Mouse (Mus musculus): ENCODE data around the gene Gab2.

GRCm38 (mm10) chr7:97210064-97210685, 128.8 kb downstream of the Gab2 start:
- no peak for TF ChIP-seq HCFC1 (IDR thresholded peaks at IDR 0.05; ENCODE audit: low read depth, low read length)
- no peak for TF ChIP-seq CTCF (conservative IDR thresholded peaks at IDR 0.05 in 1 of 2, IDR thresholded peaks at IDR 0.05 in 1 of 2; ENCODE audit: low read depth in 2 of 2, low read length in 2 of 2)
- no peak for TF ChIP-seq POLR2A (IDR thresholded peaks at IDR 0.05; ENCODE audit: low read depth, low read length)
- no peak for TF ChIP-seq CHD2 (IDR thresholded peaks at IDR 0.05; ENCODE audit: low read length)
- no peak for TF ChIP-seq ZNF384 (IDR thresholded peaks at IDR 0.05; ENCODE audit: low read depth, low read length)
- TF ChIP-seq EP300 (IDR thresholded peaks at IDR 0.05; ENCODE audit: low read length), result no peak
- TF ChIP-seq ZC3H11A (IDR thresholded peaks at IDR 0.05; ENCODE audit: low read depth, low read length), result no peak
- TF ChIP-seq RAD21 (IDR thresholded peaks at IDR 0.05; ENCODE audit: low read depth, low read length), result no peak
- no peak for TF ChIP-seq E2F4 (IDR thresholded peaks at IDR 0.05; ENCODE audit: insufficient replicate concordance, low read depth, low read length)
- TF ChIP-seq SIN3A (IDR thresholded peaks at IDR 0.05; ENCODE audit: low read length), result no peak
